Mouse (Mus musculus) spleen, adult 10 weeks (tissue): Measurements from ENCODE around the gene Smarcd3. TPM values are rescaled to one million over a fixed set of nuclear protein-coding genes. Genes with fewer than 3 reads are reported as not detected.

Experiments used
- polyA plus RNA-seq: library from polyadenylated mRNA; stranded (reverse); fragments of 350-450 nt; fragmentation: Illumina TruSeq; extraction: RNeasy Lipid Tissue Mini Kit (QIAGEN cat#74804); gene quantifications from one replicate; pipeline ENCODE4 v1.2.3, GENCODE M21; 2015; ENCODE audit warnings: low replicate concordance; ENCODE audit not compliant: insufficient read depth

Gene Smarcd3
- 2.1 TPM for polyA plus RNA-seq

GRCm38 (mm10) chr5:24623986-24624821, at the start of gene Smarcd3:
Gene Smarcd3 (minus strand): TSS chr5:24624411.

DNA sequence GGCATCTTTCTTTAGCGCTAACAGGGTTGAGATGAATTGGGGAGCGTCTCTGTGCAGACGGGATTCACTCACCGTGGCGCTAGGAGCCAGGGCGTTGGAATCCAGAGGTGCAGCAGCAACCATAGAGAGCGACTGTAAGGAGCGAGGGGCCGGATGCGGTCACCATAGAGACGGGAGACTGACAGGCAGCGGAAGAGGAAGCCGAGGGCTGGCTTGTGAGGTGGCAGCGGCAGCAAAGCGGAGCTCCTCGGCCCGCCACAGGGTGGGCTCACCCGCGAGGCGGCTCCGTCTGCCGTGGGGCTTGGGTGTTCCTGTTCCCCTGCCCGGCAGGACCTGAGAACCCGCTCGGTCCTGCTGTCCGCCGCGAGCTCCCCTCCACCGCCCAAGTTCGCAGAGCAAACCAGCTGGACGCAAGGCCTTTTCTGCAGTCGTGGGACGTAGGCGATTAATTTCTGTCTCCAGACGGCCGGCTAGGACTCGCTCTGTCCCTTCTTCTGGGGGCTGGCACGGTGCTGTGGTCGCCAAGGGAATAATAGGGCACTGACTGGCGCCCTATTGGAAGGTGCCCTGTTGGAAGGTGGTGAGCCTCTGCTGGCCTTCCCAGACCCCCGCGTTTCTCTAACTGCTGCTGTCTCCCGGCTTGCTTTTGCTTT, 37.5 kb downstream of the Smarcd3 start, which contains the start of gene Chpf2:
Chpf2 (plus strand) TSS at position 195 of the 653 bp plus-strand sequence.

GRCm38 (mm10) chr5:24577183-24577929, 46.9 kb downstream of the Smarcd3 start, which contains the start of gene Abcf2:
Gene Abcf2 (minus strand): TSS chr5:24577467.

GRCm38 (mm10) chr5:24556709-24557108, 67.5 kb downstream of the Smarcd3 start, which contains the start of gene 4931409K22Rik:
Gene 4931409K22Rik (minus strand): TSS chr5:24556809.

Other genes starting within 250 kb of the Smarcd3 start
- 0.62 TPM for gene Atg9b, start 232.3 kb downstream of the Smarcd3 start, polyA plus RNA-seq
- 6.2 TPM for gene Abcb8, start 230.7 kb downstream of the Smarcd3 start, polyA plus RNA-seq
- not detected for gene Asic3, start 211.0 kb downstream of the Smarcd3 start, polyA plus RNA-seq
- 25.2 TPM for gene Cdk5, start 200.9 kb downstream of the Smarcd3 start, polyA plus RNA-seq
- gene Slc4a2, start 200.6 kb downstream of the Smarcd3 start, polyA plus RNA-seq, result 19.8 TPM
- 28.1 TPM for gene Fastk, start 179.1 kb downstream of the Smarcd3 start, polyA plus RNA-seq
- gene Tmub1, start 176.6 kb downstream of the Smarcd3 start, polyA plus RNA-seq, result 4.7 TPM
- gene Agap3, start 172.2 kb downstream of the Smarcd3 start, polyA plus RNA-seq, result 12.0 TPM
- not detected for gene Gbx1, start 97.2 kb downstream of the Smarcd3 start, polyA plus RNA-seq
- gene Asb10, start 83.4 kb downstream of the Smarcd3 start, polyA plus RNA-seq, result not detected
- not detected for gene 4931409K22Rik, start 67.6 kb downstream of the Smarcd3 start, polyA plus RNA-seq
- gene Abcf2, start 46.9 kb downstream of the Smarcd3 start, polyA plus RNA-seq, result 36.5 TPM
- 9.1 TPM for gene Chpf2, start 37.7 kb downstream of the Smarcd3 start, polyA plus RNA-seq
- gene Nub1, start 61.1 kb upstream of the Smarcd3 start, polyA plus RNA-seq, result 60.5 TPM
- 3.1 TPM for gene Wdr86, start 106.3 kb upstream of the Smarcd3 start, polyA plus RNA-seq
- gene Crygn, start 133.6 kb upstream of the Smarcd3 start, polyA plus RNA-seq, result not detected
- 104 TPM for gene Rheb, start 218.2 kb upstream of the Smarcd3 start, polyA plus RNA-seq